Mouse (Mus musculus): ENCODE measurements around the gene Nfib. TPM values are rescaled to one million over a fixed set of nuclear protein-coding genes. Genes with fewer than 3 reads are reported as not detected.

The Nfib gene
- total RNA-seq (2014; rRNA removed) = 50.0 and 51.3 TPM in 2 replicates
- 16.4 and 18.2 TPM in 2 replicates for polyA plus RNA-seq (2012; rRNA removed)

DNA sequence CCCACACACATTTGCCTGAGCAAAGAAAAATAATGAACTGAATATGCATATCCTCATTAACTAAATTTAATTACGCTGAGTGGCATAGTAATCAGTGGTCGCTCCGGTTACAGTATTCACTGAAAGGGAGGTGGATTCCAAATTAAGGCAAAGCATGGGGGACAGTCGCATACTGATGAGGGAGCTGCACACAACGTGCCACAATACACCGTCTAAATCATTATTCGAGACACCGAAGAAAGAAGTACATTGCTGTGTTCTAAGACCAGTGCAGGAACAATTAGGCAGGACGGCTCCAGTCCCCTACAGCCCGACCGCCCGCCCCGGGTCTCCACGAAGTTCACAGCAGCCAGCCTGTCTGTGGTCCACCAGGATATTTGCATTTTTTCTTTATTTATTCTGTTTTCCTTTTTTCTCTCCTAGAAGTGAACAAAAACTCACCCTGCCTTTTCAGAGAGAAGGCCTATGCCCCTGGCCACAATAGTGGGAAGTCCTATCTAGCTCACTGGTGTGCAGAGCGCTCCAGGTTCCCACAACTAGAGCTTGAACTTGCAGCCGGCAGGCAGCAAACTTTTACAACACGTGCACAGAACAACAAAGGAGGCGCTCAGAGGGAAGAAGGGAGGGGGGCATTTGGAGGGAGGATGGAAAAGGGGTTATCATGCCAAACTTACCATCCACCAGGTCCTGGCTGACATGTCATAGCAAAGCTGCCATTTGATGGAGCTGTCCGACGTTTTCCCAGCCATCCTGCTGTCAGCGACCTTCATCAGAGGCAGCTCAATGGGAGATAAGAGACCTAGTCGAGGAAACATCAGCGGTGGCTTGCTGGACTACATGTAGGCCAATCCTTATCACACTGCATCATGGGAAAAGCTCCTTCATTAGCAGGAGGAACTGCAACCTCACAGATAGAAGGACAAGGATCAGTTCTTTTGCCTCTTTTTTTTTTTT lies at the start of gene Nfib:
Nfib (minus strand) TSS at position 910 of the 954 bp plus-strand sequence.
- 66% methylated on average over 23 of the region's 23 CpGs for WGBS
- Histone ChIP-seq H3K4me1 (ENCODE audit: control insufficient read depth, insufficient read depth, low read length) (no peaks in the 10 kb centered on the region), H3K27ac (replicated peaks; ENCODE audit: insufficient read depth, low read depth, low read length) (no peak within 1 kb of the TSS), H3K79me2 (ENCODE audit: control insufficient read depth, insufficient read depth, low read length) (no peaks in the 10 kb centered on the region), H3K36me3 (ENCODE audit: control insufficient read depth, insufficient read depth, low read length) (no peaks in the 10 kb centered on the region), H3K27me3 (ENCODE audit: control insufficient read depth, insufficient read depth, low read length) (no peaks in the 10 kb centered on the region), H3K4me3 (ENCODE audit: insufficient read depth, low read depth, low read length) (no peak within 1 kb of the TSS), H3K9ac (ENCODE audit: low read depth, low read length) (no peak within 1 kb of the TSS)
- TF ChIP-seq CTCF (IDR thresholded peaks at IDR 0.05; ENCODE audit: low read depth, low read length) = no peak
- no peak for TF ChIP-seq POLR2A (IDR thresholded peaks at IDR 0.05; ENCODE audit: extremely low read depth, insufficient read depth, low read length)
- no peak for DNase-seq (ENCODE audit: extremely low read depth, low read depth, low spot score)

DNA sequence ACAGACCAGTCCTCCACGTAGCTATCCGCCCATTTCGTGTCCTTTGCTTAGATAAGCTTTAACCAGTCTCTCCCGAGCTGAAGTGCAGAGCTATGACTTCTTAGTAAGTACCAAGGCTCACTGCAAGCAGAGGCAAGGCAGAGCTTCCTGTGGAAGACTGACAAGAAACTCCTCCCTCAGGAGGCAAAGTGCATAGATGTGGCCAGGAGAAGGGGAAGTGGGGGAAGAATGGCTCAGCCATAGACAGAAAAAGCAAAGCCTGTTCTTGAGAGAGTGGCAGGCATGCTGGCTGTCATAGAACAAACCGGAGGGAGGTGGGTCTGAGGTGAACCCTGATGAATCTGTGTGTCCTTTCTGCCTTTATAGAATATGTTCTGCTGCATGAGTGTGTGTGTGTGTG lies 30.2 kb upstream of the Nfib start:
- Histone ChIP-seq H3K4me1 (ENCODE audit: control insufficient read depth, insufficient read depth, low read length) (no peaks in the 10 kb centered on the region), H3K36me3 (ENCODE audit: control insufficient read depth, insufficient read depth, low read length) (no peaks in the 10 kb centered on the region), H3K79me2 (ENCODE audit: control insufficient read depth, insufficient read depth, low read length) (no peaks in the 10 kb centered on the region), H3K9ac (ENCODE audit: low read depth, low read length) (no peak overlapping the region), H3K27me3 (ENCODE audit: control insufficient read depth, insufficient read depth, low read length) (no peaks in the 10 kb centered on the region), H3K4me3 (ENCODE audit: insufficient read depth, low read depth, low read length) (no peak overlapping the region), H3K27ac (replicated peaks; ENCODE audit: insufficient read depth, low read depth, low read length) (no peak overlapping the region)
- DNase-seq (ENCODE audit: extremely low read depth, low read depth, low spot score) = no peak
- TF ChIP-seq POLR2A (IDR thresholded peaks at IDR 0.05; ENCODE audit: extremely low read depth, insufficient read depth, low read length) (no peak), CTCF (IDR thresholded peaks at IDR 0.05; ENCODE audit: low read depth, low read length) (no peak)
- 56% methylated on average over 5 of the region's 5 CpGs for WGBS

GRCm38 (mm10) chr4:82734765-82735481 lies 29.4 kb upstream of the Nfib start:
- 87% methylated on average over 22 of the region's 22 CpGs for WGBS
- H3K9ac ChIP-seq (ENCODE audit: low read depth, low read length) = no peak overlapping the region
- TF ChIP-seq CTCF (IDR thresholded peaks at IDR 0.05; ENCODE audit: low read depth, low read length) (no peak), POLR2A (IDR thresholded peaks at IDR 0.05; ENCODE audit: extremely low read depth, insufficient read depth, low read length) (no peak)
- no peaks in the 10 kb centered on the region for H3K27me3 ChIP-seq (ENCODE audit: control insufficient read depth, insufficient read depth, low read length)
- DNase-seq (ENCODE audit: extremely low read depth, low read depth, low spot score) = no peak
- H3K36me3 ChIP-seq (ENCODE audit: control insufficient read depth, insufficient read depth, low read length) = no peaks in the 10 kb centered on the region
- no peaks in the 10 kb centered on the region for H3K4me1 ChIP-seq (ENCODE audit: control insufficient read depth, insufficient read depth, low read length)
- H3K4me3 ChIP-seq (ENCODE audit: insufficient read depth, low read depth, low read length) = no peak overlapping the region
- no peaks in the 10 kb centered on the region for H3K79me2 ChIP-seq (ENCODE audit: control insufficient read depth, insufficient read depth, low read length)
- H3K27ac ChIP-seq (replicated peaks; ENCODE audit: insufficient read depth, low read depth, low read length) = no peak overlapping the region

DNA sequence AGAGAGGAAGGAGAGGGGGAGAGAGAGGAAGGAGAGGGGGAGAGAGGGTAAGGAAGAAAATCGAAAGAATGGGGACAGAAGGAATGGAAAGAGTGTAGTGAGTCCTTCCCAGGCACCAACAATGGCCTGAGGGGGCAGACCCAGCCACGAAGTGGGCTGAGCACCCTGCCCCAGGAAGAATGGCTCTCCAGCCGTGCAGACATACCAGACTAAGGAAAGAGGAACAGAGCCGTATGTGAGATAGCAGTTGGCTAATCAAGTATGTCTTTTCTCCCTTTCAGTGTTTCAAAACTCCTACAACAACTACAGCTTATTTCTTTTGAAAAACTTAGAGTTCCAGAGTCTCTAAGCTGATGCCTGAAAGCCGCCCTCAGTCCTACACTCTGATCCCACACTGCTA lies 28.8 kb upstream of the Nfib start:
- H3K36me3 ChIP-seq (ENCODE audit: control insufficient read depth, insufficient read depth, low read length) = no peaks in the 10 kb centered on the region
- 60% methylated on average over 5 of the region's 5 CpGs for WGBS
- H3K27ac ChIP-seq (replicated peaks; ENCODE audit: insufficient read depth, low read depth, low read length) = no peak overlapping the region
- TF ChIP-seq POLR2A (IDR thresholded peaks at IDR 0.05; ENCODE audit: extremely low read depth, insufficient read depth, low read length) (no peak), CTCF (IDR thresholded peaks at IDR 0.05; ENCODE audit: low read depth, low read length) (no peak)
- no peak overlapping the region for H3K9ac ChIP-seq (ENCODE audit: low read depth, low read length)
- no peak for DNase-seq (ENCODE audit: extremely low read depth, low read depth, low spot score)
- H3K27me3 ChIP-seq (ENCODE audit: control insufficient read depth, insufficient read depth, low read length) = no peaks in the 10 kb centered on the region
- H3K79me2 ChIP-seq (ENCODE audit: control insufficient read depth, insufficient read depth, low read length) = no peaks in the 10 kb centered on the region
- no peak overlapping the region for H3K4me3 ChIP-seq (ENCODE audit: insufficient read depth, low read depth, low read length)
- no peaks in the 10 kb centered on the region for H3K4me1 ChIP-seq (ENCODE audit: control insufficient read depth, insufficient read depth, low read length)

DNA sequence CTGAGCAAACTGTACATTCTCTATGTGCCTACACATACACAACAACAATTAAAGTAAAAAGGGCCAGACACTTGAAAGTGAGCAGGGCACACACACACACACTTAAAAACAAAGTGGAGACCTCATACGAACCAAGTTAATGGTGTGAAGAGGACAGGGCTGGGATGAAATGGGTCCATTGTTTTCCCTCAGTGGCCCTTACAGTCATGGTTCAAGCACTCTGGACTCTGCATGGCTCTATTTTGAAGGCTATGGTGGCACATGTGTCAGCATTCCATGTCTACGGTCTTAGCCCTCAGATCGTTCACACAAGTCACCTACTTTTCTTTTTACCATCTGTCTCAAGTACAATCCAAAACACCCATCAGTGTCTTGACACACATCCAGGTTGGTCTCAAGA lies 28.1 kb upstream of the Nfib start:
- Histone ChIP-seq H3K4me1 (ENCODE audit: control insufficient read depth, insufficient read depth, low read length) (no peaks in the 10 kb centered on the region), H3K4me3 (ENCODE audit: insufficient read depth, low read depth, low read length) (no peak overlapping the region), H3K27me3 (ENCODE audit: control insufficient read depth, insufficient read depth, low read length) (no peaks in the 10 kb centered on the region), H3K79me2 (ENCODE audit: control insufficient read depth, insufficient read depth, low read length) (no peaks in the 10 kb centered on the region), H3K27ac (replicated peaks; ENCODE audit: insufficient read depth, low read depth, low read length) (no peak overlapping the region), H3K9ac (ENCODE audit: low read depth, low read length) (no peak overlapping the region), H3K36me3 (ENCODE audit: control insufficient read depth, insufficient read depth, low read length) (no peaks in the 10 kb centered on the region)
- DNase-seq (ENCODE audit: extremely low read depth, low read depth, low spot score) = no peak
- 92% methylated on average over 3 of the region's 3 CpGs for WGBS
- TF ChIP-seq POLR2A (IDR thresholded peaks at IDR 0.05; ENCODE audit: extremely low read depth, insufficient read depth, low read length) (no peak), CTCF (IDR thresholded peaks at IDR 0.05; ENCODE audit: low read depth, low read length) (no peak)

All from liver, adult 2 months (tissue).